Mouse (Mus musculus) C2C12 (cell line): ENCODE results near the gene Caln1.

Experiments
- CTCF ChIP-seq: IDR thresholded peaks from one replicate; pipeline ENCODE4 v1.5.1; 2011; ENCODE audit not compliant: control insufficient read depth, insufficient read depth, insufficient read length
- USF1 ChIP-seq: IDR thresholded peaks from one replicate; pipeline ENCODE4 v1.6.1; 2011; ENCODE audit warnings: low read depth, mild to moderate bottlenecking, control low read depth, moderate library complexity

GRCm38 (mm10) chr5:130614209-130614608, 245.0 kb downstream of the Caln1 start:
- TF ChIP-seq USF1 = no peak
- TF ChIP-seq CTCF = no peak
